In the genomic region with DNA sequence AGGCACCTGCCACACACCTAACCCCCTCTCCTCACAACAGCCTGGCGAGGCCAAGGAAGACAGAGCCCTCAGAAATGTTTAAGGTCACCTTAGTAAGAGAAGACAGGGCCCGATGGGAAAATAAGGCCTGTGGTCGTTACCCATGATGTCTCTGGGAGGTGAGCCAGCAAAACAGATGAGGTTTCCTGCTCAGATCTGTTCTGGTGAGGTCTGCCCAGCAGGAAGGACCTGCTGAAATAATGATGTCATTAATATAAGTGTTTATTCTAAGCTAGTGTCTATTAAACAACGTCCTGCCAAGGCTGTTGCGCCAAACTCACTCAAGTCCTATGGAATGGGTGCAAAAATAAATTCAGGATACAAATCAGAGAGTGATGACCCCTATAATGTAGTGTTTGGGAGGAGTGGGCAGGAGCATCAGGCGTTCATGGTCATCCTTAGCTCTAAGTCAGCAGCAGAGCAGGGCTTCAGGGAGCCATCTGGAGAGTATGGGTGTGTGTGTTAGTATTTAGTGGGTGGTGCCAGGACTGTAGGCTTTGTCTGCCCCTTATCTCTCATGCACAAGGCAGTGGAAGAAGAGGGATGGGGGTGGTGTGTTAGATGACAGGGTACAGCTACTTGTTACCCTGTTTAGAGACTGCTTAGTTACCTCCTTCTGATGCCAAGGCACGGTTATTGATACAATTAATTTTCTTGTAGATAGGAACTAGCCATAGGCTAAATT, we compare ENCODE assay signal across 13 mouse cellular contexts. TPM values are rescaled to one million over a fixed set of nuclear protein-coding genes. Genes with fewer than 3 reads are reported as not detected.
DNase-seq lines count a peak whose midpoint lies in the region; ATAC-seq and TF ChIP-seq lines count a peak whose summit lies in the region.
"Had no signal": no experiment of that assay in that cellular context is flagged by ENCODE, and none has a peak within 500 bp of the region (broad histone marks: within the 10 kb centered on the region; RNA-seq: fewer than 3 reads in every experiment).

No protein-coding gene starts in this region.

- H3K4me2 ChIP-seq in heart, postnatal 0 days (ENCODE audit: low read depth, low read length) = no peak overlapping the region
- H3K4me2 ChIP-seq: midbrain, embryonic 13.5 days; neural tube, embryonic 15.5 days had no signal

- H3K27me3 ChIP-seq in heart, postnatal 0 days (ENCODE audit: control insufficient read depth, insufficient read depth, low read length) = no peaks in the 10 kb centered on the region
- H3K27me3 ChIP-seq: midbrain, embryonic 13.5 days; neural tube, embryonic 15.5 days had no signal

- no peak overlapping the region for H3K9ac ChIP-seq in heart, postnatal 0 days (replicated peaks; ENCODE audit: low read depth, low read length)
- H3K9ac ChIP-seq: midbrain, embryonic 13.5 days; neural tube, embryonic 15.5 days had no signal

- H3K27ac ChIP-seq in heart, postnatal 0 days (ENCODE audit: low read depth) = no peak overlapping the region
- H3K27ac ChIP-seq in macrophage = peak overlapping the region; percentile 72; the same call in 1 of the 2 replicates
- H3K27ac ChIP-seq: midbrain, embryonic 13.5 days; neural tube, embryonic 15.5 days had no signal

- TF ChIP-seq EP300 in heart, postnatal 0 days (IDR thresholded peaks at IDR 0.05; ENCODE audit: low read depth) = no peak

- H3K36me3 ChIP-seq in heart, postnatal 0 days (replicated peaks; ENCODE audit: control insufficient read depth, insufficient read depth, low read length) = no peaks in the 10 kb centered on the region
- no peaks in the 10 kb centered on the region for H3K36me3 ChIP-seq in macrophage (ENCODE audit: inconsistent target)
- H3K36me3 ChIP-seq: midbrain, embryonic 13.5 days; neural tube, embryonic 15.5 days had no signal

- no peaks in the 10 kb centered on the region for H3K9me3 ChIP-seq in heart, postnatal 0 days (replicated peaks; ENCODE audit: control insufficient read depth, low read length)
- H3K9me3 ChIP-seq: midbrain, embryonic 13.5 days; neural tube, embryonic 15.5 days had no signal

- no peaks in the 10 kb centered on the region for H3K79me2 ChIP-seq in macrophage (ENCODE audit: inconsistent target)

- WGBS in heart, postnatal 0 days = 51% methylated on average over 7 of the region's 7 CpGs
- 64% methylated on average over 7 of the region's 7 CpGs for WGBS in macrophage (ENCODE audit: missing documents)

- no peak overlapping the region for H3K4me3 ChIP-seq in heart, postnatal 0 days (ENCODE audit: low read depth, low read length)
- H3K4me3 ChIP-seq in macrophage (ENCODE audit: inconsistent target) = no peak overlapping the region
- H3K4me3 ChIP-seq: midbrain, embryonic 13.5 days; neural tube, embryonic 15.5 days had no signal

- peak; percentile 36 for ATAC-seq in heart, postnatal 0 days (ENCODE audit: insufficient read depth, low read depth)
- peak; percentile 95 for ATAC-seq in erythroid progenitor cell, adult 5-6 weeks (replicated peaks; ENCODE audit: low FRiP score, poor library complexity, severe bottlenecking)
- ATAC-seq: midbrain, embryonic 13.5 days had no signal

- intact Hi-C loops in left cerebral cortex, postnatal 25 days (cut with DNase I) = no loop called here

- peaks cover 11% of the 10 kb centered on the region for H3K4me1 ChIP-seq in heart, postnatal 0 days (ENCODE audit: control insufficient read depth, insufficient read depth)
- H3K4me1 ChIP-seq: midbrain, embryonic 13.5 days had no signal

- no peak for TF ChIP-seq CTCF in heart, postnatal 0 days (IDR thresholded peaks at IDR 0.05; ENCODE audit: low read depth)

- no peak for DNase-seq in heart, postnatal 0 days (ENCODE audit: low spot score)
- no peak for DNase-seq in heart, adult 11 months
- peak; percentile 48 for DNase-seq in MN1 (ENCODE audit: low spot score)
- no peak for DNase-seq in left cerebral cortex, adult 18-20 months (ENCODE audit: low spot score in 2 of 2)
- DNase-seq in left cerebral cortex, postnatal 25 days (ENCODE audit: low spot score in 2 of 2) = no peak
- no peak for DNase-seq in frontal cortex, postnatal 10 days (ENCODE audit: low spot score in 2 of 2)
- DNase-seq: cerebellum, adult 2 months; kidney, adult 9 months; thymus, postnatal 36 days had no signal

RNA-seq across cellular contexts. Expression of a gene that starts 8.8 kb away (rescaled TPM):
- 5.6 and 11.1 TPM in 2 replicates for total RNA-seq in heart, postnatal 0 days (2014; rRNA removed; ENCODE audit: low replicate concordance)
- polyA plus RNA-seq in heart, postnatal 0 days (2015; fragmentation: Nextera tagmentation; extraction: Ambion mirVana) = 16.4 and 21.4 TPM in 2 replicates
- total RNA-seq in erythroid progenitor cell, adult 5-6 weeks (2015; ENCODE audit: low replicate concordance) = 21.3 and 36.9 TPM in 2 replicates
- total RNA-seq in erythroid progenitor cell, adult 5-6 weeks (2017; ENCODE audit: low replicate concordance) = 31.0 and 68.0 TPM in 2 replicates
- 100 to 1,000 TPM in 6 of 26 experiments, 10 to 100 TPM in 20; 28.4 to 185 (median 84.9) TPM for total RNA-seq in macrophage (2018; cell fraction: chromatin; rRNA removed)
- total RNA-seq in macrophage (2018; cell fraction: cytosol; rRNA removed) = 10 to 100 TPM; 38.2 to 72.5 (median 49.9) TPM
- 100 to 1,000 TPM in 5 of 26 experiments, 10 to 100 TPM in 21; 40.9 to 211 (median 81.8) TPM for total RNA-seq in macrophage (2018; cell fraction: nucleus; rRNA removed)
- 39.0 to 58.1 TPM (median 52.0 TPM) in 3 replicates for polyA plus RNA-seq in macrophage (2018)
- 10 to 100 TPM; 20.8 to 25.0 TPM for total RNA-seq in left cerebral cortex, adult 18-20 months (2021)
- total RNA-seq in left cerebral cortex, postnatal 25 days (2021) = 10 to 100 TPM; 20.0 to 26.1 TPM

RNA-seq across cellular contexts. Expression of a gene that starts 31.3 kb away (rescaled TPM):
- total RNA-seq in heart, postnatal 0 days (2014; rRNA removed; ENCODE audit: low replicate concordance) = 4.0 and 7.1 TPM in 2 replicates
- 3.3 and 3.7 TPM in 2 replicates for polyA plus RNA-seq in heart, postnatal 0 days (2015; fragmentation: Nextera tagmentation; extraction: Ambion mirVana)
- not detected in 2 replicates for total RNA-seq in erythroid progenitor cell, adult 5-6 weeks (2015; ENCODE audit: low replicate concordance)
- total RNA-seq in erythroid progenitor cell, adult 5-6 weeks (2017; ENCODE audit: low replicate concordance) = 0.51 TPM in 1 of 2 replicates, not detected in the other
- 1 to 10 TPM in 21 of 26 experiments, under 1 TPM in 5; 0.33 to 8.1 (median 2.2) TPM for total RNA-seq in macrophage (2018; cell fraction: chromatin; rRNA removed)
- 1 to 10 TPM; 2.4 to 8.5 (median 5.0) TPM for total RNA-seq in macrophage (2018; cell fraction: cytosol; rRNA removed)
- total RNA-seq in macrophage (2018; cell fraction: nucleus; rRNA removed) = 1 to 10 TPM; 2.2 to 9.8 (median 4.5) TPM
- polyA plus RNA-seq in macrophage (2018) = 3.6 to 10.4 TPM (median 4.7 TPM) in 3 replicates
- 1 to 10 TPM; 2.1 to 3.1 TPM for total RNA-seq in left cerebral cortex, adult 18-20 months (2021)
- 1 to 10 TPM; 2.1 to 2.7 TPM for total RNA-seq in left cerebral cortex, postnatal 25 days (2021)
